Mouse (Mus musculus): ENCODE results near the gene Tas1r3. TPM values are rescaled to one million over a fixed set of nuclear protein-coding genes. Genes with fewer than 3 reads are reported as not detected.

Tas1r3 gene
- polyA plus RNA-seq, 1 experiment, result 0.08 TPM

DNA sequence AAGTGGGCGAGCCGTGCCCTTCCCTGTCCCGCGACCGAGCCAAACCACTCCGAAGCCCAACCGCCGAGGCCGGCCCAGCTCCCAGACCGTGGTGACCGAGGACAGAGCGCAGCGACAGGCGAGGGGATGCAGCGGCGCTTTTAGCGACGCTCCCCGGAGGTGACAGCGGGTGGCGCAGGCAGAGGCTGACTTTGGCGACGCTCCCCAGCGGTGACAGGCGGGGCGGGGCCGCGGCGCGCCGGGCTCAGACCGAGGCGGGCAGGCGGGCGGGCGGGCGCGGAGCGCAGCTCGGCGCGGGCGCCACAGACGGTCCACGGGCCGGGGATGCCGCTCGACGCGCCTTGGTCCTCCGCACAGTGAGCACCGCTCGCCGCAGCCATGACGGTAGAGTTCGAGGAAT is 28.9 kb upstream of the Tas1r3 start:
- H3ac ChIP-seq (ENCODE audit: control insufficient read depth, insufficient read length, low read depth), result peak overlapping the region; percentile 70
- peaks cover 73% of the 10 kb centered on the region for H3K79me2 ChIP-seq (ENCODE audit: control insufficient read depth, insufficient read depth)
- TF ChIP-seq CTCF (IDR thresholded peaks at IDR 0.05; ENCODE audit: control insufficient read depth, insufficient read depth, insufficient read length) (no peak), CEBPB (IDR thresholded peaks at IDR 0.05; ENCODE audit: low read depth) (no peak), MYOD1 (IDR thresholded peaks at IDR 0.05; ENCODE audit: control insufficient read depth, insufficient read length, low read depth) (no peak)
- peaks cover 35% of the 10 kb centered on the region for H3K36me3 ChIP-seq (ENCODE audit: control insufficient read depth, insufficient read depth)
- H3K27me3 ChIP-seq (ENCODE audit: control insufficient read depth, insufficient read depth, insufficient read length), result no peaks in the 10 kb centered on the region
- H3K79me3 ChIP-seq (ENCODE audit: low read depth), result peaks cover 44% of the 10 kb centered on the region
- peak overlapping the region; percentile 85 for H3K4me3 ChIP-seq (ENCODE audit: insufficient read depth, poor library complexity, severe bottlenecking)

DNA sequence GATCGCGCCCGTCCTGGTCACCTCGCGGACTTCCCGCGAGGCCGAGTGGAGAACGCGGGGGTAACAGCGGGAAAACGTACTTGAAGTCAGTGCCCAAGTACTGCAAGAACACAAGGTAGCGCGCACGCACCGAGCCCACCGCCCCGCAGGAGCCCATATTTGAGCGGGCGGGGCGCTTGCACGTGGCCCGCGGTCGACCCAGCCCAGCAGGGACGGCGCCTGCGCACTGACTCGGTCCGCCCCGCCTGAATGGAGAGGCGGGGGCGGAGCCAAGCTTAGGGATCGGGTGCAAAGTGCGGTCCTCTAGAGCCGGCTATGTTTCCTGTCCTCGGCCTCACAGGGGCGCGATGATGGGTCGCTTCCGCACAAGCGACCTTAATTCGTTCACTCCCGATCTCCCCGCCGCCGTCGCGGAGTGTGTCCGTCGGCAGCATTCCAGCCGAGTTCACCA is 28.4 kb upstream of the Tas1r3 start, which contains the start of the genes Pusl1 and Acap3:
TSS of gene Pusl1 (minus strand) at position 231 of the 451 bp plus-strand sequence.
TSS of gene Acap3 (plus strand) at position 272 of the 451 bp plus-strand sequence.
- Histone ChIP-seq H3K36me3 (ENCODE audit: control insufficient read depth, insufficient read depth) (peaks cover 35% of the 10 kb centered on the region), H3K79me2 (ENCODE audit: control insufficient read depth, insufficient read depth) (peaks cover 70% of the 10 kb centered on the region), H3K4me3 (ENCODE audit: insufficient read depth, poor library complexity, severe bottlenecking) (peak within 1 kb of the TSS; percentile 85), H3K79me3 (ENCODE audit: low read depth) (peaks cover 41% of the 10 kb centered on the region), H3ac (ENCODE audit: control insufficient read depth, insufficient read length, low read depth) (peak within 1 kb of the TSS; percentile 93), H3K27me3 (ENCODE audit: control insufficient read depth, insufficient read depth, insufficient read length) (no peaks in the 10 kb centered on the region)
- peak; percentile 46 for TF ChIP-seq USF1 (IDR thresholded peaks at IDR 0.05; ENCODE audit: low read depth)
- no peak for TF ChIP-seq CEBPB (IDR thresholded peaks at IDR 0.05; ENCODE audit: low read depth)
- TF ChIP-seq MYOD1 (IDR thresholded peaks at IDR 0.05; ENCODE audit: control insufficient read depth, insufficient read length, low read depth), result no peak
- TF ChIP-seq FOSL1 (IDR thresholded peaks at IDR 0.05; ENCODE audit: insufficient read depth, low read length, poor library complexity, severe bottlenecking), result no peak
- no peak for TF ChIP-seq CTCF (IDR thresholded peaks at IDR 0.05; ENCODE audit: control insufficient read depth, insufficient read depth, insufficient read length)
- peak; percentile 74 for TF ChIP-seq MAX (IDR thresholded peaks at IDR 0.05)
- no peak for TF ChIP-seq MYOG (IDR thresholded peaks at IDR 0.05; ENCODE audit: control insufficient read depth, extremely low read depth, insufficient read length)

DNA sequence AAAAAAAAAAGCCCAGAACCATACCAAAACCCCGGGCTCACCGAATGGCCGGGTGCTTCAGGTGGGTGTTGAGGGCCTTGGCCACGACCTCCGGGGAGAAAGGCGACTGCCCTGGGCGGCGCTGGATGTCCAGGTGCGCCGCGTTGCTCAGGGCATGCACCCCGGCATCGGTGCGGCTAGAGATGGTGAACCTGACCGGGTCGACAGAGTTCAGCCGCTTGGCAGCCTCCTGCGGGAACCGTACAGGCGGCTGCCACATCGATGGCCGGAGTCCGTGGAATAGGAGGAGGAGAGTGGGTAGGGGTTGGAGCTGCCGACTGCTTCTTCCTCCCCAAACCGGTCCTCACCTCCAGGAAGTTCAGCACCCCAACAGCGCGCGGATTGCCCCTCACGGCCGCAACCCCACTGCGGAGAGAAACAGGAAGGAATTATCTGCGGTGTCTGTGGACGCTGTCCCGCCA is 27.9 kb upstream of the Tas1r3 start:
- TF ChIP-seq CEBPB (IDR thresholded peaks at IDR 0.05; ENCODE audit: low read depth) (no peak), CTCF (IDR thresholded peaks at IDR 0.05; ENCODE audit: control insufficient read depth, insufficient read depth, insufficient read length) (no peak), MYOG (IDR thresholded peaks at IDR 0.05; ENCODE audit: control insufficient read depth, extremely low read depth, insufficient read length) (no peak), FOSL1 (IDR thresholded peaks at IDR 0.05; ENCODE audit: insufficient read depth, low read length, poor library complexity, severe bottlenecking) (no peak)
- peaks cover 65% of the 10 kb centered on the region for H3K79me2 ChIP-seq (ENCODE audit: control insufficient read depth, insufficient read depth)
- peaks cover 34% of the 10 kb centered on the region for H3K36me3 ChIP-seq (ENCODE audit: control insufficient read depth, insufficient read depth)
- H3K27me3 ChIP-seq (ENCODE audit: control insufficient read depth, insufficient read depth, insufficient read length), result no peaks in the 10 kb centered on the region
- peak overlapping the region; percentile 93 for H3ac ChIP-seq (ENCODE audit: control insufficient read depth, insufficient read length, low read depth)
- peaks cover 37% of the 10 kb centered on the region for H3K79me3 ChIP-seq (ENCODE audit: low read depth)
- peak overlapping the region; percentile 85 for H3K4me3 ChIP-seq (ENCODE audit: insufficient read depth, poor library complexity, severe bottlenecking)

GRCm38 (mm10) chr4:155889316-155889715 is 26.2 kb upstream of the Tas1r3 start:
- H3K79me2 ChIP-seq (ENCODE audit: control insufficient read depth, insufficient read depth), result peaks cover 47% of the 10 kb centered on the region
- H3K36me3 ChIP-seq (ENCODE audit: control insufficient read depth, insufficient read depth), result peaks cover 42% of the 10 kb centered on the region
- no peaks in the 10 kb centered on the region for H3K27me3 ChIP-seq (ENCODE audit: control insufficient read depth, insufficient read depth, insufficient read length)
- TF ChIP-seq CEBPB (IDR thresholded peaks at IDR 0.05; ENCODE audit: low read depth), result no peak
- peaks cover 22% of the 10 kb centered on the region for H3K79me3 ChIP-seq (ENCODE audit: low read depth)
- H3ac ChIP-seq (ENCODE audit: control insufficient read depth, insufficient read length, low read depth), result no peak overlapping the region
- H3K4me3 ChIP-seq (ENCODE audit: insufficient read depth, poor library complexity, severe bottlenecking), result no peak overlapping the region

DNA sequence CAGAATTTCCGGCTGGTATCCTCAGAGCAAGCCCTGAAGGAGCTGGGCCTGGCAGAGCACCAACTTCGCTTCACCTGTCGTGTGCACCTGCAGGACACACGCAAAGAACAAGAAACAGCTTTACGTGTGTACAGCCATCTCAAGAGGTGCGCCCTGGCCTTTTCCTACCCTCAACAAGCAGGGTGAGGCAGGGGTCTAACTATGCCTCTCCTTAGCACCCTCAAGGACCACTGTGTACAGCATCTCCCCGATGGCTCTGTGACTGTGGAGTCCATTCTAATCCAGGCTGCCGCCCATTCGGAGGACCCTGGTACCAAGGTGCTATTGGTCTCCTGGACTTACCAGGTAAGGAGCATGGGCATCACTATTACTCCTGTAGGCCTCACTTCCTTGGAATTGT is 25.0 kb upstream of the Tas1r3 start:
- H3K4me3 ChIP-seq (ENCODE audit: insufficient read depth, poor library complexity, severe bottlenecking), result no peak overlapping the region
- H3K79me2 ChIP-seq (ENCODE audit: control insufficient read depth, insufficient read depth), result peaks cover 36% of the 10 kb centered on the region
- peaks cover 42% of the 10 kb centered on the region for H3K36me3 ChIP-seq (ENCODE audit: control insufficient read depth, insufficient read depth)
- TF ChIP-seq USF1 (IDR thresholded peaks at IDR 0.05; ENCODE audit: low read depth) (no peak), MAX (IDR thresholded peaks at IDR 0.05) (no peak), FOSL1 (IDR thresholded peaks at IDR 0.05; ENCODE audit: insufficient read depth, low read length, poor library complexity, severe bottlenecking) (no peak), MYOG (IDR thresholded peaks at IDR 0.05; ENCODE audit: control insufficient read depth, extremely low read depth, insufficient read length) (no peak), MYOD1 (IDR thresholded peaks at IDR 0.05; ENCODE audit: control insufficient read depth, insufficient read length, low read depth) (no peak), CTCF (IDR thresholded peaks at IDR 0.05; ENCODE audit: control insufficient read depth, insufficient read depth, insufficient read length) (no peak), CEBPB (IDR thresholded peaks at IDR 0.05; ENCODE audit: low read depth) (no peak)
- no peak overlapping the region for H3ac ChIP-seq (ENCODE audit: control insufficient read depth, insufficient read length, low read depth)
- H3K27me3 ChIP-seq (ENCODE audit: control insufficient read depth, insufficient read depth, insufficient read length), result no peaks in the 10 kb centered on the region
- H3K79me3 ChIP-seq (ENCODE audit: low read depth), result peaks cover 14% of the 10 kb centered on the region

- Histone ChIP-seq H3K36me3 (ENCODE audit: control insufficient read depth, insufficient read depth) (peaks cover 42% of the 10 kb centered on the region), H3K79me3 (ENCODE audit: low read depth) (peaks cover 9% of the 10 kb centered on the region)
Measured at GRCm38 (mm10) chr4:155887674-155888073, 24.5 kb upstream of the Tas1r3 start.

More at GRCm38 (mm10) chr4:155887674-155888073, 24.5 kb upstream of the Tas1r3 start:
- no peak overlapping the region for H3K4me3 ChIP-seq (ENCODE audit: insufficient read depth, poor library complexity, severe bottlenecking)
- no peak for TF ChIP-seq CTCF (IDR thresholded peaks at IDR 0.05; ENCODE audit: control insufficient read depth, insufficient read depth, insufficient read length)
- no peak for TF ChIP-seq CEBPB (IDR thresholded peaks at IDR 0.05; ENCODE audit: low read depth)
- H3ac ChIP-seq (ENCODE audit: control insufficient read depth, insufficient read length, low read depth), result no peak overlapping the region
- no peaks in the 10 kb centered on the region for H3K27me3 ChIP-seq (ENCODE audit: control insufficient read depth, insufficient read depth, insufficient read length)
- H3K79me2 ChIP-seq (ENCODE audit: control insufficient read depth, insufficient read depth), result peaks cover 31% of the 10 kb centered on the region
